Mouse (Mus musculus) bone marrow macrophage, adult 2 months (primary cell): ENCODE measurements around the gene Mgea5. TPM values are rescaled to one million over a fixed set of nuclear protein-coding genes. Genes with fewer than 3 reads are reported as not detected.

Source experiments
- H3K27ac ChIP-seq: 2 replicates; pipeline ENCODE4 v1.5.1; 2012; ENCODE audit warnings: low read depth, low read length; ENCODE audit not compliant: insufficient read depth
- H3K4me1 ChIP-seq: 2 replicates; pipeline ENCODE4 v1.6.1; 2012; ENCODE audit warnings: low read length; ENCODE audit not compliant: control insufficient read depth, insufficient read depth
- H3K4me3 ChIP-seq: 2 replicates; pipeline ENCODE4 v1.5.1; 2012; ENCODE audit warnings: mild to moderate bottlenecking, low read length, moderate library complexity; ENCODE audit not compliant: insufficient read depth
- CTCF ChIP-seq: IDR thresholded peaks from 2 replicates; pipeline ENCODE4 v1.5.1; 2012; ENCODE audit warnings: low read depth, mild to moderate bottlenecking, low read length, moderate library complexity
- POLR2A ChIP-seq: IDR thresholded peaks from 2 replicates; pipeline ENCODE4 v1.6.1; 2012; ENCODE audit warnings: mild to moderate bottlenecking, low read depth, low read length, borderline replicate concordance
- polyA plus RNA-seq: library from polyadenylated mRNA; stranded (reverse); fragments of >200 nt; gene quantifications from 2 replicates; pipeline ENCODE4 v1.2.4, GENCODE M21; 2012; ENCODE audit not compliant: missing spikeins, insufficient read depth, insufficient read length

Mgea5 gene
- polyA plus RNA-seq, 1 experiment, result 84.9 TPM

DNA sequence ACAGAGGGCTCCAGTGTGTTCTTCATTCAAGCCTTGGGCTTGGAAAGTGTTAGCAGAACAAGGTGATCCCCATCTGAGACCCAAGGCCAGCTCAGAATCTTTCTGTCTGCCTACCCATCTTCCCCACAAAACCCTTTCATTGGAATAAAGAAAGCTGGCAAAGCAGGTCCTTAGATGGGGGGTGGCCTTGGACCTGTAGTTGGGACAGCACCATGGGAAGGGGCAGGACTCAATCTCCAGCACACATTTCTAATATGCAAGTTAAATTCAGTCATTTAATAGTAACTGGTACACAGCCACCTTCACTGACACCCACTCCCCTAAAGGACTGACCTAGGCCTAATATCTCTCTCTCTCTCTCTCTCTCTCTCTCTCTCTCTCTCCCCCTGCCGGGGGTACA lies 47.4 kb downstream of the Mgea5 start:
- H3K4me1 ChIP-seq, result no peaks in the 10 kb centered on the region
- no peak overlapping the region for H3K27ac ChIP-seq
- TF ChIP-seq CTCF (no peak), POLR2A (no peak)
- H3K4me3 ChIP-seq, result no peak overlapping the region

- no peak for TF ChIP-seq POLR2A
- TF ChIP-seq CTCF, result no peak
- Histone ChIP-seq H3K4me3 (no peak overlapping the region), H3K27ac (no peak overlapping the region), H3K4me1 (no peaks in the 10 kb centered on the region)
These were observed 48.9 kb downstream of the Mgea5 start for GRCm38 (mm10) chr19:45734762-45735161.

GRCm38 (mm10) chr19:45734191-45734590 lies 49.4 kb downstream of the Mgea5 start:
- no peaks in the 10 kb centered on the region for H3K4me1 ChIP-seq
- no peak overlapping the region for H3K27ac ChIP-seq
- TF ChIP-seq CTCF (no peak), POLR2A (no peak)
- no peak overlapping the region for H3K4me3 ChIP-seq

DNA sequence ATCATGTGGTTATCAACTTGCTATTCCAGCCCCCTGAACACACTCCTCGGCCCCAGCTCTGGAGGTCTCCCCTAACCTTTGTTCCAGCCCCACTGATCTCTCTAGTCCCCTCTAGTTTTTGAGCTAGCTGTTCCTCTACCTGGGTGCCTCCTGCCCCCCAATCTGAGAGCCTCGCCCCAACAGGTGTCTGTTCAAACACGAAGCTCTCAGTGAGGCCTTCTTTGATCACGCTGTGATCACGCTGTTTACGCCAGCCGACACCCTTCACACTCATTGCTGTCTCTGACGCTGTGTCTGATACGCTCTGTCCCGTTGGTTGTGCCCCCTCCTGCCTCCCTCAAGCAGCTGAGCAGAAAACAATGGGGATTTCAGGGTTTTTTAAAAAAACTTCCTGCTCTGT lies 50.1 kb downstream of the Mgea5 start:
- H3K4me3 ChIP-seq, result no peak overlapping the region
- H3K27ac ChIP-seq, result no peak overlapping the region
- TF ChIP-seq CTCF (no peak), POLR2A (no peak)
- no peaks in the 10 kb centered on the region for H3K4me1 ChIP-seq

- no peaks in the 10 kb centered on the region for H3K4me1 ChIP-seq
- TF ChIP-seq POLR2A, result no peak
- no peak for TF ChIP-seq CTCF
- no peak overlapping the region for H3K27ac ChIP-seq
- no peak overlapping the region for H3K4me3 ChIP-seq
These were observed 52.0 kb downstream of the Mgea5 start for GRCm38 (mm10) chr19:45731658-45732057.

- H3K4me1 ChIP-seq, result no peaks in the 10 kb centered on the region
- H3K4me3 ChIP-seq, result no peak overlapping the region
- TF ChIP-seq CTCF (no peak), POLR2A (no peak)
- H3K27ac ChIP-seq, result no peak overlapping the region
These were observed 53.6 kb downstream of the Mgea5 start for GRCm38 (mm10) chr19:45730042-45730441.

DNA sequence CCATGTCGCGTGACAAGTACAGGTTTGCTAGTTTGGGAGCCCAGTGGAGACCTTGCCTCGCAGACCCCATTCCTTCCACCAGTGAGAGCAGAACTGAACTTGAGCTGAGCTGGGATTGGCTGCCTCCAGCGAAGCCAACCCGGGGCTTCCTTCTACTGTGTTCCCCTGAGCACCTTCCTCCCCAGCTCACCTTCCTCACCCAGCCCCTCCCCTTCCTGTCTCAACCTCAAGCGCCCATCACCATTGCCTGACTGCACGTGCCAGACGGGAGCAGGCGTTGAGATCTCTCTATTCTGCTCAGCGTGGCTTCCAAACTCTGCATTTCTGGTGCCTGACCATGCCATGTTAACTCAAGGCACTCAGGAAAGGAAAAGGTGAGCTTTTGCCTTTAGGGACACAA lies 56.4 kb downstream of the Mgea5 start:
- Histone ChIP-seq H3K27ac (no peak overlapping the region), H3K4me1 (no peaks in the 10 kb centered on the region), H3K4me3 (no peak overlapping the region)
- TF ChIP-seq CTCF, result no peak
- TF ChIP-seq POLR2A, result no peak

GRCm38 (mm10) chr19:45725677-45726277 lies 57.9 kb downstream of the Mgea5 start:
- TF ChIP-seq POLR2A, result no peak
- Histone ChIP-seq H3K4me1 (no peaks in the 10 kb centered on the region), H3K27ac (no peak overlapping the region), H3K4me3 (no peak overlapping the region)

- H3K27ac ChIP-seq, result no peak overlapping the region
- H3K4me3 ChIP-seq, result no peak overlapping the region
- no peak for TF ChIP-seq CTCF
- TF ChIP-seq POLR2A, result no peak
- H3K4me1 ChIP-seq, result no peaks in the 10 kb centered on the region
These were observed 61.4 kb downstream of the Mgea5 start for GRCm38 (mm10) chr19:45722188-45722587.

DNA sequence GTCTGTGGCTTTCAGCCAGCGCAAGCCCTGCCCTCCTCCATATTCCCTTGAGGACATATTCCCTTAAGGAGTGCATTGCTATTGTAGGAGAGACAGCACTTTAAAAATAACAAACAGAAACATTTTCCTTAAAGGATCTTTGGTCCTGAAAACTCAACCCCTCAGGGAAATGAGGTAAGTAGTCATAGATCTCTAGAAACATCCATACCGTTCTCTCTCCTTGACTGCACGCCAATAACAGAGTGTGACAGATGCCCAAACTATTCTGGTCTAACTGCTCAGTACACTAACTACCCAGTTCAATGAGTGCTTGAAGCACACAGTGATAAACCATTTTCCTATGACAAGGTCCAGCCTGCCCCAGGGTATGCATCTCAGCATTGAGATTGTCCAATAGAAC lies 65.4 kb downstream of the Mgea5 start:
- TF ChIP-seq POLR2A, result no peak
- no peak for TF ChIP-seq CTCF
- no peak overlapping the region for H3K4me3 ChIP-seq
- no peaks in the 10 kb centered on the region for H3K4me1 ChIP-seq
- no peak overlapping the region for H3K27ac ChIP-seq

DNA sequence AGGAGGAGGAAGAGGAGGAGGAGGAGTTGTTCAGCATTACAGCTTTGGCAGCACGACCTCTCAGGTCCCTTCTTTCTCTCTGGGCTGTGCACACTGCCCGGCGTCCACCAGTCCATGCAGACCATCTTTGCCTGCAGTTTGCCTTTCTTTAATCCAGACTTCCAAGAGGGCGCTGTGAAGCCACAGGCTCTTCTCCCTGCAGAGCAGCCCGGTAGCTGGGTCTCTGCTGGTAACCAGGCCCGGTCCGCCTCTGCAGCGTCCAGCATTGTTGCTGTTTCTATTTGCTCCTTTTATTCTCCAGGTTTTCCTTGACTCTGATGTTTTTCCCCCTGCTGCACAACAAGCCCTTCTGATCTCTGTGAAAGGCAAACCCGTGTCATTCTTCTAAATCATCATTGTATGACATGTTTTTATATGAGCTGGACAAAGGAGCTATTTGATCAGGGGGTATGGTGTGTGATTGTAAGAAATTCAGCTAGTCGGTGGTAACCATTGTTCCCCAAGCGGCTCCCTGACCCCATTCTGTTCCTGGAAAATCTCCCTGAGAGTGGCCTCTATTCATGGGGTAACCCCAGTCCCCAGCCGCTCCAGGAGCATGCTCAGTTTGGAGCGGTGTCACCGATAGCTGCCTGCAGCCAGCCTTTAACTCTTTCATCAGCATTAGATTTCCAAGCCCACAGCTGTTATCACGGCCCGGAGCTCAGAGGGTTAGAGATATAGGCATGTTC lies 66.0 kb downstream of the Mgea5 start:
- TF ChIP-seq POLR2A (no peak), CTCF (no peak)
- Histone ChIP-seq H3K4me1 (no peaks in the 10 kb centered on the region), H3K27ac (no peak overlapping the region), H3K4me3 (no peak overlapping the region)
